ENCODE assay signal across 18 mouse cellular contexts in the genomic region with DNA sequence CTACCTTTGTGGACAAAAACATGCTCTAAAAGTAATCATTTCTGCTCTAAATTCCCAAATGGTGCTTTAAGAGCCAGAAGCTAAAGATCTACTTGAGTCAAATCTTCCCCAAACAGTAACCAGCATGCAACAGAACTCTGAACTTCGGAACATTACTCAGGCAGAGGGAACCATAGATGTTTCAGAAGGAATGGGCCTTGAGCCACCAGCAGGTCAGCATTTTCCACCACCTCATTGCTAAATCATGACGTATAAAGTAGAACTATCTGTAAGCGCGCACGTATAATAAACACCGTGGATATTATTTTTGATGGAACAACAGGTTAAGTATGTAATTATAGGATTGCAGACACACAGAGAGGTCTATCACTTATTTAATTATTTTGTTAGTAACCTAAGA. TPM values are rescaled to one million over a fixed set of nuclear protein-coding genes. Genes with fewer than 3 reads are reported as not detected.
DNase-seq lines count a peak whose midpoint lies in the region; ATAC-seq and TF ChIP-seq lines count a peak whose summit lies in the region.
"Had no signal": no experiment of that assay in that cellular context is flagged by ENCODE, and none has a peak within 500 bp of the region (broad histone marks: within the 10 kb centered on the region; RNA-seq: fewer than 3 reads in every experiment).

No protein-coding gene starts in this region.

- DNase-seq in intestine, embryonic 14.5 days (ENCODE audit: low spot score): no peak
- peak; percentile 53 for DNase-seq in lung, postnatal 0 days (ENCODE audit: low spot score)
- no peak for DNase-seq in lung, postnatal 25 days (ENCODE audit: low spot score)
- peak; percentile 18 for DNase-seq in limb, embryonic 14.5 days (ENCODE audit: low spot score)
- DNase-seq in left cerebral cortex, postnatal 25 days (ENCODE audit: low spot score in 2 of 2): no peak
- DNase-seq: adrenal gland, postnatal 36 days; cerebellum, adult 9-11 months; embryo, embryonic 11 days; forebrain, postnatal 0 days; gastrocnemius, postnatal 10 days; heart, postnatal 14 days; kidney, postnatal 14 days; thymus, adult 2 months had no signal

- no peaks in the 10 kb centered on the region for H3K27me3 ChIP-seq in intestine, embryonic 14.5 days (replicated peaks; ENCODE audit: control insufficient read depth, insufficient read depth, low read length)
- H3K27me3 ChIP-seq in intestine, postnatal 0 days (replicated peaks; ENCODE audit: control insufficient read depth, insufficient read depth, low read length): no peaks in the 10 kb centered on the region
- H3K27me3 ChIP-seq in lung, postnatal 0 days (replicated peaks; ENCODE audit: insufficient read depth, low read length): no peaks in the 10 kb centered on the region
- H3K27me3 ChIP-seq in limb, embryonic 14.5 days (ENCODE audit: control insufficient read depth, insufficient read depth, low read length): no peaks in the 10 kb centered on the region
- H3K27me3 ChIP-seq: hindbrain, embryonic 15.5 days; neural tube, embryonic 12.5 days had no signal

- no peak overlapping the region for H3K27ac ChIP-seq in intestine, embryonic 14.5 days (ENCODE audit: low read depth)
- H3K27ac ChIP-seq in intestine, postnatal 0 days (ENCODE audit: low read depth, low read length): no peak overlapping the region
- H3K27ac ChIP-seq in lung, postnatal 0 days (ENCODE audit: low read length): no peak overlapping the region
- no peak overlapping the region for H3K27ac ChIP-seq in limb, embryonic 14.5 days (replicated peaks; ENCODE audit: low read depth, low read length)
- H3K27ac ChIP-seq: hindbrain, embryonic 15.5 days; neural tube, embryonic 12.5 days had no signal

- intact Hi-C loops in left cerebral cortex, postnatal 25 days (cut with DNase I): no loop called here

- peak overlapping the region; percentile 55 for H3K4me2 ChIP-seq in intestine, embryonic 14.5 days (ENCODE audit: low read length)
- no peak overlapping the region for H3K4me2 ChIP-seq in intestine, postnatal 0 days (replicated peaks; ENCODE audit: low read depth)
- peak overlapping the region; percentile 41 for H3K4me2 ChIP-seq in lung, postnatal 0 days (replicated peaks; ENCODE audit: low read depth, low read length)
- H3K4me2 ChIP-seq in limb, embryonic 14.5 days (replicated peaks; ENCODE audit: low read depth, low read length, severe bottlenecking): peak overlapping the region; percentile 44

- no peak overlapping the region for H3K9ac ChIP-seq in intestine, embryonic 14.5 days (ENCODE audit: low read length)
- H3K9ac ChIP-seq in intestine, postnatal 0 days (ENCODE audit: low read depth, low read length): no peak overlapping the region
- H3K9ac ChIP-seq in lung, postnatal 0 days (replicated peaks; ENCODE audit: low read depth): no peak overlapping the region
- no peak overlapping the region for H3K9ac ChIP-seq in limb, embryonic 14.5 days (ENCODE audit: low read depth, low read length, severe bottlenecking)
- H3K9ac ChIP-seq: forebrain, postnatal 0 days; hindbrain, embryonic 15.5 days; neural tube, embryonic 12.5 days had no signal

- no peaks in the 10 kb centered on the region for H3K9me3 ChIP-seq in intestine, embryonic 14.5 days (ENCODE audit: control insufficient read depth, low read length)
- no peaks in the 10 kb centered on the region for H3K9me3 ChIP-seq in intestine, postnatal 0 days (ENCODE audit: control insufficient read depth)
- H3K9me3 ChIP-seq in lung, postnatal 0 days (ENCODE audit: low read length): no peaks in the 10 kb centered on the region
- no peaks in the 10 kb centered on the region for H3K9me3 ChIP-seq in limb, embryonic 14.5 days (ENCODE audit: control insufficient read depth, low read length)
- H3K9me3 ChIP-seq: hindbrain, embryonic 15.5 days; neural tube, embryonic 12.5 days had no signal

- no peaks in the 10 kb centered on the region for H3K36me3 ChIP-seq in intestine, embryonic 14.5 days (ENCODE audit: control insufficient read depth, insufficient read depth, low read length)
- H3K36me3 ChIP-seq in intestine, postnatal 0 days (ENCODE audit: control insufficient read depth, insufficient read depth): no peaks in the 10 kb centered on the region
- no peaks in the 10 kb centered on the region for H3K36me3 ChIP-seq in lung, postnatal 0 days (ENCODE audit: insufficient read depth, low read length)
- no peaks in the 10 kb centered on the region for H3K36me3 ChIP-seq in limb, embryonic 14.5 days (ENCODE audit: control insufficient read depth, insufficient read depth, low read length)
- H3K36me3 ChIP-seq: hindbrain, embryonic 15.5 days; neural tube, embryonic 12.5 days had no signal

- 91% methylated on average over 6 of the region's 6 CpGs for WGBS in intestine, embryonic 14.5 days
- WGBS in intestine, postnatal 0 days: 85% methylated on average over 6 of the region's 6 CpGs
- 68% methylated on average over 6 of the region's 6 CpGs for WGBS in lung, postnatal 0 days
- 87% methylated on average over 6 of the region's 6 CpGs for WGBS in limb, embryonic 14.5 days

- H3K4me3 ChIP-seq in intestine, embryonic 14.5 days (ENCODE audit: low read depth, low read length): peak overlapping the region; percentile 63
- no peak overlapping the region for H3K4me3 ChIP-seq in intestine, postnatal 0 days (ENCODE audit: low read depth, low read length)
- H3K4me3 ChIP-seq in lung, postnatal 0 days (ENCODE audit: low read depth, low read length): no peak overlapping the region
- peak overlapping the region; percentile 45 for H3K4me3 ChIP-seq in limb, embryonic 14.5 days (replicated peaks; ENCODE audit: low read length)
- H3K4me3 ChIP-seq: hindbrain, embryonic 15.5 days; neural tube, embryonic 12.5 days had no signal

- TF ChIP-seq CTCF in intestine, postnatal 0 days (IDR thresholded peaks at IDR 0.05; ENCODE audit: low read depth): no peak
- TF ChIP-seq CTCF in lung, postnatal 0 days (IDR thresholded peaks at IDR 0.05): no peak

- 0 out of 2 replicates have a peak, but pooled peaks have one; percentile 10 for TF ChIP-seq EP300 in lung, postnatal 0 days (IDR thresholded peaks at IDR 0.05)

- TF ChIP-seq POLR2A in limb, embryonic 14.5 days (IDR thresholded peaks at IDR 0.05; ENCODE audit: borderline replicate concordance, extremely low read depth, insufficient read depth, insufficient read length): no peak

- no peak for ATAC-seq in intestine, embryonic 14.5 days (replicated peaks; ENCODE audit: low FRiP score, low TSS enrichment, low read depth)
- ATAC-seq in intestine, postnatal 0 days: no peak
- ATAC-seq in lung, postnatal 0 days: no peak
- no peak for ATAC-seq in limb, embryonic 14.5 days (ENCODE audit: low FRiP score, low read depth)
- ATAC-seq in granulocyte monocyte progenitor cell, adult 5-6 weeks (replicated peaks; ENCODE audit: poor library complexity, severe bottlenecking): no peak
- ATAC-seq: forebrain, postnatal 0 days had no signal

- no peaks in the 10 kb centered on the region for H3K4me1 ChIP-seq in intestine, embryonic 14.5 days (replicated peaks; ENCODE audit: control insufficient read depth, insufficient read depth, low read length)
- no peaks in the 10 kb centered on the region; the same call in 1 of the 2 replicates for H3K4me1 ChIP-seq in intestine, postnatal 0 days (replicated peaks; ENCODE audit: control insufficient read depth, insufficient read depth, low read length)
- no peaks in the 10 kb centered on the region for H3K4me1 ChIP-seq in lung, postnatal 0 days (ENCODE audit: insufficient read depth, low read depth, low read length)
- H3K4me1 ChIP-seq in limb, embryonic 14.5 days (ENCODE audit: control insufficient read depth, insufficient read depth, low read length): no peaks in the 10 kb centered on the region; the same call in 1 of the 2 replicates

RNA-seq across cellular contexts. Expression of a gene that starts 1.2 kb away (rescaled TPM):
- 35.4 and 36.1 TPM in 2 replicates for polyA plus RNA-seq in intestine, embryonic 14.5 days (2014; fragmentation: Nextera tagmentation; extraction: Ambion mirVana)
- polyA plus RNA-seq in intestine, postnatal 0 days (2015; fragmentation: Nextera tagmentation; extraction: Ambion mirVana): 6.0 and 6.1 TPM in 2 replicates
- polyA plus RNA-seq in lung, postnatal 0 days (2015; fragmentation: Nextera tagmentation; extraction: Ambion mirVana): 21.9 and 26.7 TPM in 2 replicates
- polyA plus RNA-seq in limb, embryonic 14.5 days (2012; rRNA removed): 36.4 and 40.5 TPM in 2 replicates
- 80.3 and 99.4 TPM in 2 replicates for polyA plus RNA-seq in limb, embryonic 14.5 days (2014; fragmentation: Nextera tagmentation; extraction: Ambion mirVana)
- total RNA-seq in left cerebral cortex, postnatal 25 days (2021): 1 to 10 TPM; 1.8 to 2.8 TPM
- not detected in 2 replicates for total RNA-seq in granulocyte monocyte progenitor cell, adult 5-6 weeks (2014; fragmentation: Nextera tagmentation)
- total RNA-seq in granulocyte monocyte progenitor cell, adult 5-6 weeks (2017): not detected in 2 replicates

RNA-seq across cellular contexts. Expression of a gene that starts 43.0 kb away (rescaled TPM):
- polyA plus RNA-seq in intestine, embryonic 14.5 days (2014; fragmentation: Nextera tagmentation; extraction: Ambion mirVana): not detected in 2 replicates
- polyA plus RNA-seq in intestine, postnatal 0 days (2015; fragmentation: Nextera tagmentation; extraction: Ambion mirVana): not detected in 2 replicates
- polyA plus RNA-seq in lung, postnatal 0 days (2015; fragmentation: Nextera tagmentation; extraction: Ambion mirVana): not detected in 2 replicates
- polyA plus RNA-seq in limb, embryonic 14.5 days (2012; rRNA removed): 0.10 TPM in 1 of 2 replicates, not detected in the other
- not detected in 2 replicates for polyA plus RNA-seq in limb, embryonic 14.5 days (2014; fragmentation: Nextera tagmentation; extraction: Ambion mirVana)
- 1 to 10 TPM; 1.8 to 4.4 TPM for total RNA-seq in left cerebral cortex, postnatal 25 days (2021)
- total RNA-seq in granulocyte monocyte progenitor cell, adult 5-6 weeks (2014; fragmentation: Nextera tagmentation): not detected in 2 replicates
- total RNA-seq in granulocyte monocyte progenitor cell, adult 5-6 weeks (2017): not detected in 2 replicates
- total RNA-seq: adrenal gland, postnatal 36 days; gastrocnemius, postnatal 10 days; heart, postnatal 14 days had no signal
- polyA plus RNA-seq: hindbrain, embryonic 15.5 days; liver, embryonic 16.5 days; neural tube, embryonic 12.5 days; thymus, adult 2 months had no signal

Comparison
In these comparisons a context has a peak if more than half of its experiments do, and no peak if none do; other contexts are left out.
1. DNase-seq: peak in lung, postnatal 0 days (single experiment) and limb, embryonic 14.5 days (single experiment); none in intestine, embryonic 14.5 days (single experiment), lung, postnatal 25 days (single experiment) and left cerebral cortex, postnatal 25 days (0 of 2).
2. H3K4me3 ChIP-seq: peak in intestine, embryonic 14.5 days (single experiment) and limb, embryonic 14.5 days (single experiment); none in intestine, postnatal 0 days (single experiment) and lung, postnatal 0 days (single experiment).